ENCODE assay signal across 13 mouse cellular contexts in genomic region chr10:18350781-18351180, GRCm38 (mm10).
"Had no signal": no experiment of that assay in that cellular context is flagged by ENCODE, and none has a peak within 500 bp of the region (broad histone marks: within the 10 kb centered on the region; RNA-seq: fewer than 3 reads in every experiment).

No protein-coding gene starts in this region.

- H3K36me3 ChIP-seq: limb, embryonic 12.5 days; liver, embryonic 13.5 days; midbrain, embryonic 13.5 days had no signal

- H3K4me3 ChIP-seq: layer of hippocampus, adult 2 months; limb, embryonic 12.5 days; liver, embryonic 13.5 days; midbrain, embryonic 13.5 days had no signal

- H3K9ac ChIP-seq: limb, embryonic 12.5 days; liver, embryonic 13.5 days; liver, postnatal 0 days; midbrain, embryonic 13.5 days had no signal

- H3K4me1 ChIP-seq: liver, embryonic 13.5 days; midbrain, embryonic 13.5 days had no signal

- H3K9me3 ChIP-seq: limb, embryonic 12.5 days; liver, embryonic 13.5 days; midbrain, embryonic 13.5 days had no signal

- H3K27me3 ChIP-seq: limb, embryonic 12.5 days; liver, embryonic 13.5 days; midbrain, embryonic 13.5 days had no signal

- H3K4me2 ChIP-seq: limb, embryonic 12.5 days; liver, embryonic 13.5 days; midbrain, embryonic 13.5 days had no signal

- DNase-seq: kidney, adult 9 months; kidney, postnatal 36 days; liver; liver, embryonic 13.5 days; liver, postnatal 0 days; right cerebral cortex, postnatal 14 days; thymus, postnatal 4 days had no signal

- H3K27ac ChIP-seq: hindbrain, postnatal 0 days; kidney, postnatal 0 days; layer of hippocampus, adult 2 months; limb, embryonic 12.5 days; liver, embryonic 13.5 days; midbrain, embryonic 13.5 days had no signal

- ATAC-seq: hindbrain, postnatal 0 days; intestine, postnatal 0 days; liver, postnatal 0 days; midbrain, embryonic 13.5 days had no signal
